Mouse (Mus musculus) lung, adult 2 months (tissue): Measurements from ENCODE around the gene Vmn2r113. TPM values are rescaled to one million over a fixed set of nuclear protein-coding genes. Genes with fewer than 3 reads are reported as not detected.
"Not testable (repeated sequence)": the region's sequence is repeated elsewhere in the genome, so short reads cannot be mapped to it uniquely, and the experiment has no call there.

ENCODE experiments used
- DNase-seq: peaks from one replicate; pipeline ENCODE4 v3.0.0; 2022
- H3K4me1 ChIP-seq: fragments of 200-500 bp; 2 replicates; pipeline ENCODE4 v1.6.1; 2011; ENCODE audit warnings: low read length; ENCODE audit not compliant: control insufficient read depth, insufficient read depth
- H3K4me3 ChIP-seq: fragments of 200-500 bp; replicated peaks from 2 replicates; pipeline ENCODE3; 2011; ENCODE audit warnings: low read depth, mild to moderate bottlenecking, control low read depth, low read length; ENCODE audit errors: extremely low read depth
- WGBS: fragments of 180-500 bp; shearing (Covaris S2); methylation state at CpG from one replicate; pipeline ENCODE4 v1.1.7; 2018; 5-methylcytosine and 5-hydroxymethylcytosine counted together
- polyA plus RNA-seq: library from polyadenylated mRNA; depleted of rRNA; stranded (reverse); fragments of >200 nt; gene quantifications from 2 replicates; pipeline ENCODE4 v1.2.3, GENCODE M21; 2012; rRNA removed

The Vmn2r113 gene
- not detected in 2 replicates for polyA plus RNA-seq

GRCm38 (mm10) chr17:22942684-22943083 lies at the start of gene Vmn2r113:
Gene Vmn2r113, plus strand, starts transcription at chr17:22942984.
- not testable (repeated sequence) for H3K4me3 ChIP-seq, DNase-seq, H3K4me1 ChIP-seq
- no CpG with 5 or more reads among the region's 4 CpGs for WGBS

Other genes with a start within 250 kb of the Vmn2r113 start
- 2.1 and 4.2 TPM in 2 replicates for gene Zfp945, start 75.8 kb upstream of the Vmn2r113 start, polyA plus RNA-seq
- gene Vmn2r-ps130, start 118.2 kb downstream of the Vmn2r113 start, polyA plus RNA-seq = not detected in 2 replicates